Mouse (Mus musculus) midbrain, embryonic 10.5 days (tissue): ENCODE data around the gene Timm13. TPM values are rescaled to one million over a fixed set of nuclear protein-coding genes. Genes with fewer than 3 reads are reported as not detected.
A peak's percentile ranks its signal among the peaks of the same experiment; 100 is the strongest.

ENCODE experiments used
- DNase-seq: peaks from one replicate; pipeline ENCODE4 v3.0.0-alpha.2; 2017; ENCODE audit warnings: low spot score
- H3K27ac ChIP-seq: fragments of 300-500 bp; sonication (generic); replicated peaks from 2 replicates; pipeline ENCODE4 v1.5.1; 2016; ENCODE audit warnings: mild to moderate bottlenecking
- H3K27me3 ChIP-seq: fragments of 300-500 bp; sonication (generic); 2 replicates; pipeline ENCODE4 v1.6.1; 2016; ENCODE audit warnings: low read depth, mild to moderate bottlenecking; ENCODE audit not compliant: poor library complexity, severe bottlenecking
- H3K36me3 ChIP-seq: fragments of 300-500 bp; sonication (generic); 2 replicates; pipeline ENCODE4 v1.6.1; 2016; ENCODE audit warnings: mild to moderate bottlenecking, moderate library complexity
- H3K4me1 ChIP-seq: fragments of 300-500 bp; sonication (generic); 2 replicates; pipeline ENCODE4 v1.6.1; 2016
- H3K4me3 ChIP-seq: fragments of 300-500 bp; sonication (generic); 2 replicates; pipeline ENCODE4 v1.5.1; 2016; ENCODE audit warnings: mild to moderate bottlenecking, moderate library complexity
- H3K9me3 ChIP-seq: fragments of 300-500 bp; sonication (generic); replicated peaks from 2 replicates; pipeline ENCODE4 v1.6.1; 2016; ENCODE audit warnings: mild to moderate bottlenecking
- WGBS: fragments of 180-500 bp; shearing (Covaris S2); methylation state at CpG from one replicate; pipeline ENCODE4 v1.1.7; 2016; 5-methylcytosine and 5-hydroxymethylcytosine counted together
- polyA plus RNA-seq: library from polyadenylated mRNA; unstranded; fragments of >200 nt; fragmentation: Nextera tagmentation; extraction: Ambion mirVana; gene quantifications from 2 replicates; pipeline ENCODE4 v1.2.1, GENCODE M21; 2016

Gene Timm13
- polyA plus RNA-seq, 1 experiment from 2014 or later: 382 TPM

DNA sequence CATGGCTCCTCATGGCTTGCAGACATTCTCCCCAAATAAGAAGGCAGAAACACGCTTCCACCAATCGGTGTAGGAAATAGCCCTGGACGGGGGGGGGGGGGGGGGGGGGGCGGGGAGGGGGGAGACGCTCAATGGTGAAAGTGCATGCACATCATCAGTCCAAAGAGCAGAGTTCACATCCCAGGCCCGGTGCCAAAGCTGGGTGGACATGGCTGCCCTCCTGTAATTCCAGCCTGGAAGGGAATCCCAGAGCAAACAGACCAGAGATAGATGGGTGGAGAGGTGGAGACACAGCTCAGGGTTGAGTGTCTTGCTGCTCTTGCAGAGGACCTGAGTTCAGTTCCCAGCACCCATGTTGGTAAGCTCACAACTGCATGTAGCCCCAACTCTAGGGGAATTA lies 29.8 kb downstream of the Timm13 start:
- WGBS: 83% methylated on average over 3 of the region's 6 CpGs
- no peak for DNase-seq
- H3K9me3 ChIP-seq: no peaks in the 10 kb centered on the region
- peaks cover 13% of the 10 kb centered on the region; the same call in 1 of the 2 replicates for H3K4me1 ChIP-seq
- no peak overlapping the region for H3K4me3 ChIP-seq
- H3K36me3 ChIP-seq: peaks cover 24% of the 10 kb centered on the region
- H3K27me3 ChIP-seq: peaks cover 5% of the 10 kb centered on the region; the same call in 1 of the 2 replicates
- no peak overlapping the region for H3K27ac ChIP-seq

DNA sequence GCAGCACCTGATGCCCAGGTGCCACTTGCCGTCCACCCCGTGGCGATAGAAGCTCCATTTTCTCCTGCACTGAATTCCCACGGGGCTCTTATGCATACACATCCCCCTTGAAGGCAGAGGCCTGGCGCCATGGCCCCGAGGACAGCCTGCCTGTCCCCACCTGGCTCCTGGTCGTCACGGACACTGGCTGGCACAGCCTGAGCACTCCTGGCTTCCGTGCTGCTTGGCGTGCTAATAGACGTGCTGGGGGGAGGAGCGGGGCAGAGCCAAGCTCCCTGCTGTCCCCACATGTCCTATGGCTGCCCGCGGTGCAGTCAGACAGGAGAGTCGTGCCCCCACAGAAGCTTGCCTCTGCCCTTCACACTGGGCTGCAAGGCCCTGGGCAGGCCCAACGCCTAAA lies 36.3 kb downstream of the Timm13 start:
- no peak for DNase-seq
- Histone ChIP-seq H3K9me3 (no peaks in the 10 kb centered on the region), H3K4me3 (0 out of 2 replicates have a peak overlapping the region, but pooled peaks have one; percentile 3), H3K27me3 (no peaks in the 10 kb centered on the region), H3K27ac (no peak overlapping the region), H3K36me3 (peaks cover 71% of the 10 kb centered on the region), H3K4me1 (no peaks in the 10 kb centered on the region)
- 92% methylated on average over 16 of the region's 16 CpGs for WGBS

DNA sequence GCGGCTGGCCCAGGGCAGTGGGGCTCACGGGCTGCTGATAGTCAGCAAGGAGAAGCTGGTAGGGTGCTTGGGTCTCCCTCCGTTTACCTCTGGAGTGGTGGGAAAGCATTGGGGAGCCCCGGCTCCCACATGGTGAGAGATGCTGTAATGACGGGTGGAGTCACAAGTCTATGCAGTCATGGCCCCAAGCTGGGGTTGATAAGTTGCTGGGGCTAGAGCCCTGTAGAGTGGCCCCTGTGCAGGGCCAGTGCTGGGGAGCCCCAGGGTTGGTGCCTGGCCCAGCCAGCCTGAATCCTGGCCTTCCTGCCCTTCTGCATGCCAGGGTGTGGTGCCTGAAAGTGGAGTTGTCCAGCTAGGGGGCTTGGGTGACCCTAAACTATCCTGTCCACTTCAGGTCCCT lies 38.5 kb downstream of the Timm13 start:
- H3K27me3 ChIP-seq: no peaks in the 10 kb centered on the region
- H3K36me3 ChIP-seq: peaks cover 60% of the 10 kb centered on the region
- H3K4me3 ChIP-seq: no peak overlapping the region
- no peak overlapping the region for H3K27ac ChIP-seq
- peaks cover 10% of the 10 kb centered on the region for H3K4me1 ChIP-seq
- H3K9me3 ChIP-seq: no peaks in the 10 kb centered on the region
- no peak for DNase-seq
- 96% methylated on average over 5 of the region's 5 CpGs for WGBS

DNA sequence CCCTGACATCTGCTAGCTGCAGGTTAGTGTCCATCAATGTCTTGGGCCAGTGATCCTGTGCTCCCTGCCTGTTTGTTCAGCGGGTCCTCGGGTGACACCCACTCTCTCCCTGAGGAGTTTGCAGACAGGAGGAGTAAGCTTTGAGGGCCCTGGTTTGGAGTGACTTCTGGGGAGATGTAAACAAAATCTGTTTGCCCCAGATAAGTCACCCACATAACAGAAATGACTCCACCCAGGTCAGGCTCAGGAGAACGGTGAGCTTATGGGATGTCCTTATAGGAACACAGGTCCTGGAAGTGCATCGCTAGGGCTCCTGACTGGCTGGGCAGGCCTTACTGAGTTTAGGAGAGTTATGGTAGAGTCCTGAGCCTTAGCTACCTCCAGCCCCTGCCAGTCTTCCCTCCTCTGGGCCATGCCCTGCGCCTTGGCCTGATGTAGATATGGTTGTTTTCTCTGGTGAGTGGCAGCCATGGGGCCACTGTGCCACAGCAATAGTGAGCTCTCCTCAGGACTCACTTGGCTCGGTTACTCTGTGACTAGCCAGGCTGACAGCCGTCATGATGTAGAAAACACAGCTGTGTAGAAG lies 42.3 kb downstream of the Timm13 start:
- Histone ChIP-seq H3K4me1 (peaks cover 46% of the 10 kb centered on the region), H3K9me3 (no peaks in the 10 kb centered on the region), H3K27me3 (no peaks in the 10 kb centered on the region), H3K4me3 (0 out of 2 replicates have a peak overlapping the region, but pooled peaks have one; percentile 14), H3K27ac (peak overlapping the region; percentile 6; the same call in 1 of the 2 replicates), H3K36me3 (peaks cover 27% of the 10 kb centered on the region)
- 87% methylated on average over 7 of the region's 7 CpGs for WGBS
- no peak for DNase-seq

DNA sequence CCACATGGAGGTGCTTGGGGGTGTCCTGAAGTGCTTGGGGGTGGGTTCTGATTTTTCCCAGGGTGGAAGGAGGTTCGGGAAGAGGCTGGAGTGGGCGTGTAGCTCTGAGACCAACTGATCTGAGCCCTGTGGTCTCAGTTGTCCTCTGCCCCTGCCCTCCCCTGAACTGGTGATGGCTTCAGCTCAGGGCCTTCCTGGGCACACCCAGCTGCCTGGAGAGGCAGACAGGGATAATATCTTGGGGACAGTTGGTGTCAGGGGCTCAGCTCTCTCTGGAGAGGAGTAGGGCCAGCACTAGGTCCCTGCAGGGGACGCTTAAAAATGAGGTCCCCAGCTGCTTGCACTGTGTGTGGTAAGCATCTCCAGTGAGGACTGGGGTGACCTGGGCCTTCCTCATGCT lies 42.9 kb downstream of the Timm13 start:
- Histone ChIP-seq H3K9me3 (no peaks in the 10 kb centered on the region), H3K4me3 (peak overlapping the region; percentile 14; the same call in 1 of the 2 replicates), H3K36me3 (peaks cover 27% of the 10 kb centered on the region), H3K4me1 (peaks cover 50% of the 10 kb centered on the region), H3K27ac (peak overlapping the region; percentile 42), H3K27me3 (no peaks in the 10 kb centered on the region)
- 76% methylated on average over 3 of the region's 3 CpGs for WGBS
- DNase-seq: no peak

DNA sequence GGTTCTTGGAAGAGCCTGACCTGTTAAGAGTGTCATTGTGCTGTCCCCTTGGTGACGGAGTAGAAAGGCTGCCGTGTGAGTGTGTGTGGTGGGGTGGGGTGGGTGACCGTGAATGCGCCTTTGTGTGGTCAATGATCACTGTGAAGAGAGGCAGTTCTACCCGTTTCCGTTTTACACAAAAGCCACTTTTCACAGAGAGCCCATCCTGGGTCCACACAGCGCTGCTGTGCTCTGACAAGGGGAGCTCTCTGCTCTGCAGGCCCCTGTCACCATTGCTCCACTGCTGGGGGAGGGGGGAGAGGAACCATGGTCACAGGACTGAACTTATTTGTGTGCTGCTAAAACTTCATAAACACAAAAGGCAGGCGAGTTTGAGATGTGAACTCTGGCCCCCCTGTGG lies 43.4 kb downstream of the Timm13 start:
- Histone ChIP-seq H3K27me3 (no peaks in the 10 kb centered on the region), H3K4me1 (peaks cover 50% of the 10 kb centered on the region), H3K36me3 (peaks cover 25% of the 10 kb centered on the region), H3K27ac (peak overlapping the region; percentile 42), H3K9me3 (no peaks in the 10 kb centered on the region), H3K4me3 (peak overlapping the region; percentile 99; the same call in 1 of the 2 replicates)
- WGBS: 68% methylated on average over 8 of the region's 8 CpGs
- no peak for DNase-seq

DNA sequence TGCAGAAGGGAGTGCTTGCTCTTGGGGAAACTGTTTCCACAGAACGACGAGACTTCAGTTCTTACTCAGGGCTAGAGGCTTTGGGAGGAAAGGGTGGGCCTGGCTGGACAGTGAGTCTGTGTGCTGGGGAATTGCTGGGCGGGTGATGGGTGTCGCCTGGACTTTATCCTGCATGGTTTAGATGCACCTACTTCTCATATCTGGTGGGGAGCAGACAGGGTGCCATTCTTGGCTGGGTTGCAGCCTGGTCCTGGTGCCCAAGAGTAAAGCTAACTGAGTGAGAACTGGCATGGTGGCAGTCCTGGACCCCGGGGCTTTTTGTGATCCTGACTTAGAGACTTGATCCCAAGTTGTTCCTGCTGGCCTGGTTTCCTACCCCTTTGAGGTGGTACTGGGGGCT lies 43.9 kb downstream of the Timm13 start:
- no peaks in the 10 kb centered on the region for H3K27me3 ChIP-seq
- H3K4me3 ChIP-seq: peak overlapping the region; percentile 99; the same call in 1 of the 2 replicates
- no peak for DNase-seq
- H3K9me3 ChIP-seq: no peaks in the 10 kb centered on the region
- 86% methylated on average over 5 of the region's 5 CpGs for WGBS
- peak overlapping the region; percentile 42; the same call in 1 of the 2 replicates for H3K27ac ChIP-seq
- H3K4me1 ChIP-seq: peaks cover 50% of the 10 kb centered on the region
- peaks cover 25% of the 10 kb centered on the region for H3K36me3 ChIP-seq

DNA sequence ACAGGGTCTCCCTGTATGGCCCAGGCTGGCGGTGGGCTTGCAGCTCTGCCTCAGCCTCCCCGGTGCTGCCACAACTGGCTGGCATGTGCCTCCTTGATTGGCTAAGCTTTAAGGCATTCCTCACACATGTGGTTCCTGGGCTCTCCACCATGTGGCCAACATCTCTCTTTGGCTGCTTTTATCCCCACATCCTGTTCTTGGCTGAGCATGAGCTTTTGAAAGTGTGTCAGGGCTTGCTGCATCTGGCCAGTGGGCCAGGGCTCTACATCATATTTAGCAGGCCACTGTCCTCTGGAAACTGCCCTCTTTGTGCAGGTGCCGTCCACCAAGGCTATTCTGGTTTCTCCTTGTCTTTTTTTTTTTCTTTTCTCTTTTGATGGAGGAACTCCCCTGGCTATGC lies 44.5 kb downstream of the Timm13 start:
- Histone ChIP-seq H3K27me3 (no peaks in the 10 kb centered on the region), H3K4me3 (peak overlapping the region; percentile 99), H3K27ac (no peak overlapping the region), H3K9me3 (no peaks in the 10 kb centered on the region), H3K36me3 (peaks cover 25% of the 10 kb centered on the region), H3K4me1 (peaks cover 50% of the 10 kb centered on the region)
- no peak for DNase-seq
- WGBS: 75% methylated on average over 3 of the region's 3 CpGs

DNA sequence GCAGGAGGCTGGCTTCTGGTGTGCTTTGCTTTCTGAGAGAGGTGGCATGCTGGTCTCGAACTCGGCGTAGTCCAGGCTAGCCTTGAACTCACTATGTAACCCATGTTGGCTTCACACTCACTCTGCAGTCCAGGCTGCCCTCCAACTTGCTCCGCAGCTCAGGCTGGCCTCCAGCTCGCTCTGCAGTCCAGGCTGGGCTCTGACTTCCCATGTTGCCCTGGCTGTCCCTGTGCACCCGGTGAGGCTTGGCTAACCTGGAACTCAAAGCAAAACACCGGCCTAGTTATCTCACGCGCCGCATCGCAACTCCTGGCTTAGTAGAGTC lies 45.1 kb downstream of the Timm13 start:
- Histone ChIP-seq H3K9me3 (no peaks in the 10 kb centered on the region), H3K27me3 (no peaks in the 10 kb centered on the region), H3K36me3 (peaks cover 29% of the 10 kb centered on the region), H3K4me3 (peak overlapping the region; percentile 99), H3K4me1 (peaks cover 50% of the 10 kb centered on the region), H3K27ac (peak overlapping the region; percentile 89)
- DNase-seq: no peak
- WGBS: 23% methylated on average over 11 of the region's 11 CpGs

DNA sequence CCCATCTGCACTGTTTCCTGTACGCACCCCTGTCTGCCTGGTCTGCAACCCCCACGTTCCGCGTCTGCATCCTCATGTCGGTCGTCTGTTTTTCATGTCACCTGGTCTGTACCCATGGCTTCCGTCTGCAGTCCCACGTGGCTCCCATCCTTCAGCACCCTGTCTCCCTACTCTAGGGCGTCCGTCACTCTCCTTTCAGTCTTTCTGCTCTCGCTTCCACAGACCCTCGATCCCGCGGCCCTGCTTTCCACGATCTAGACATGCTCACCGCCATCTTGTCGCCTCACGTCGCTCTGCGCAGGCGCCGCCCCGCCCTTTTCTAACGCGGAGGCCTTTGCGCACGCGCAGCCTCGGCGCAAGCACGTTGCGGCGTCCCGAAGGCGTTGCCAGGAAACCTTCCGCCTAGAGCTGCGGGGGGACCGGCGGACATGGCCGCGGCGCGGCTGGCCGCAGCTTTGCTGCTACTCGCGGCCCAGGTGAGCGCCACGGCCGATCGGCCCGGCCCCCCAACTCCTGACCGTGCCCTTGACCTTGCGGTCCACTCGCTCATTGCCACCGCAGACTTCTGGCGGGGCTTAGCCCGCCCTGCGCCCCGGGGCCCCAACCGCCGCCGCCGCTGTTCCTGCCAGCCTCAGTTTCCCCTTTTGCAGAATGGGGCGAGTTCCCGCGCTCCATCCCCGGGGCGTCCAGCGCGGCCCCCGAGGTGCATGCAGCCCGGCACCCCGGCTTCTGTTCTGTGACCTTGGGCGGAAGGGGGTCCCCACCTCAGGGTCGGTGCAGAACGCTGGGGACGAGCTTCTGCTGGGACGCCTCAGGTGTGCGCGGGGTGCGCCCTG lies 45.6 kb downstream of the Timm13 start, which contains the start of the genes Lsm7 and Sppl2b:
Gene Lsm7 (minus strand): TSS at position 297 of the 836 bp plus-strand sequence.
Gene Sppl2b (plus strand): TSS at position 363 of the 836 bp plus-strand sequence.
- WGBS: under 1% methylated on average over 81 of the region's 81 CpGs
- DNase-seq: peak; percentile 97
- no peaks in the 10 kb centered on the region for H3K27me3 ChIP-seq
- peaks cover 35% of the 10 kb centered on the region for H3K36me3 ChIP-seq
- H3K4me1 ChIP-seq: peaks cover 50% of the 10 kb centered on the region
- peak within 1 kb of the TSS; percentile 99 for H3K4me3 ChIP-seq
- H3K9me3 ChIP-seq: no peaks in the 10 kb centered on the region
- H3K27ac ChIP-seq: peak within 1 kb of the TSS; percentile 89
